Mouse (Mus musculus) stomach, postnatal 0 days (tissue): ENCODE measurements around the gene Pkp4. TPM values are rescaled to one million over a fixed set of nuclear protein-coding genes. Genes with fewer than 3 reads are reported as not detected.

ENCODE experiments used
- ATAC-seq: fragments of 200-750 bp; cut with Nextera tagmentation; 2 replicates; pipeline ENCODE4 v1.8.0; 2017; ENCODE audit not compliant: low FRiP score, low TSS enrichment
- DNase-seq: peaks from one replicate; pipeline ENCODE4 v3.0.0-alpha.2; 2016; ENCODE audit warnings: low spot score
- H3K27ac ChIP-seq: fragments of 300-500 bp; sonication (generic); replicated peaks from 2 replicates; pipeline ENCODE4 v1.5.1; 2014; ENCODE audit warnings: mild to moderate bottlenecking, control low read depth
- H3K27me3 ChIP-seq: fragments of 300-500 bp; sonication (generic); 2 replicates; pipeline ENCODE4 v1.6.1; 2014; ENCODE audit warnings: low read length; ENCODE audit not compliant: control insufficient read depth, insufficient read depth
- H3K36me3 ChIP-seq: fragments of 300-500 bp; sonication (generic); 2 replicates; pipeline ENCODE4 v1.6.1; 2014; ENCODE audit warnings: low read length, mixed read lengths; ENCODE audit not compliant: control insufficient read depth, insufficient read depth
- H3K4me1 ChIP-seq: fragments of 300-500 bp; sonication (generic); replicated peaks from 2 replicates; pipeline ENCODE4 v1.6.1; 2014; ENCODE audit warnings: antibody characterized with exemption; ENCODE audit not compliant: control insufficient read depth, insufficient read depth
- H3K4me2 ChIP-seq: fragments of 300-500 bp; sonication (generic); replicated peaks from 2 replicates; pipeline ENCODE4 v1.6.1; 2014; ENCODE audit warnings: low read depth, mild to moderate bottlenecking, control low read depth, moderate library complexity
- H3K4me3 ChIP-seq: fragments of 300-500 bp; sonication (generic); 2 replicates; pipeline ENCODE4 v1.5.1; 2014; ENCODE audit warnings: low read depth, low read length, control low read depth
- H3K9ac ChIP-seq: fragments of 300-500 bp; sonication (generic); 2 replicates; pipeline ENCODE4 v1.6.1; 2014; ENCODE audit warnings: mild to moderate bottlenecking, low read length, control low read depth, mixed read lengths
- H3K9me3 ChIP-seq: fragments of 300-500 bp; sonication (generic); 2 replicates; pipeline ENCODE4 v1.6.1; 2016; ENCODE audit warnings: low read length; ENCODE audit not compliant: control insufficient read depth
- CTCF ChIP-seq: IDR thresholded peaks from 2 replicates; pipeline ENCODE4 v1.5.1; 2016; ENCODE audit warnings: antibody characterized with exemption, low read depth, mild to moderate bottlenecking, moderate library complexity
- EP300 ChIP-seq: optimal IDR thresholded peaks from 2 replicates; pipeline ENCODE3; 2016; ENCODE audit warnings: antibody characterized with exemption
- WGBS: fragments of 180-500 bp; shearing (Covaris S2); extraction: QIAGEN DNeasy Blood & Tissue Kit; methylation state at CpG from one replicate; pipeline ENCODE4 v1.1.7; 2014; 5-methylcytosine and 5-hydroxymethylcytosine counted together
- polyA plus RNA-seq: library from polyadenylated mRNA; unstranded; fragments of >200 nt; fragmentation: Nextera tagmentation; extraction: Ambion mirVana; gene quantifications from 2 replicates; pipeline ENCODE4 v1.2.1, GENCODE M21; 2015

The Pkp4 gene
- polyA plus RNA-seq, 1 experiment from 2014 or later = 16.9 TPM

DNA sequence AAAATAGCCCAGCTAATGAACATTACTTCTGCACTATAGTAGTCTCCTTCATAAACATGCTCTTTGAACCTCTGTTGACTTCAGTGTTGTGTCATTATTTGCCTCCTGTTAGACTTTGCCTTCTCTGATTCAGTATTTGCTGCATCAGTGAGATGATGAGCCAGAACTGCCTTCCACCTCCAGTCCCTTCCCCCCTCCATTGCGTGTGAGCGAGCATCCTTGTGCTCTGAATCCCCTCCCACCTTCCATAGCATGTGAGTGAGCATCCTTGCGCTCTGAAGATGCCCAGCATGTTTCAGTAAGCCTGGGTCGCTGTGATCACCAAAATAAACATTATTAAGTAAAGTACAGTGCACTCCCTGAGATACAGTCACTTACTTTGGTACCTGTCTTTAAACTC, 51.8 kb downstream of the Pkp4 start:
- Histone ChIP-seq H3K4me1 (no peaks in the 10 kb centered on the region; the same call in 1 of the 2 replicates), H3K4me2 (no peak overlapping the region), H3K27me3 (no peaks in the 10 kb centered on the region), H3K36me3 (no peaks in the 10 kb centered on the region), H3K4me3 (no peak overlapping the region), H3K9me3 (no peaks in the 10 kb centered on the region), H3K27ac (no peak overlapping the region), H3K9ac (no peak overlapping the region)
- ATAC-seq (peak; percentile 82), DNase-seq (no peak)
- WGBS = 81% methylated on average over 4 of the region's 4 CpGs
- TF ChIP-seq CTCF (no peak), EP300 (no peak)

DNA sequence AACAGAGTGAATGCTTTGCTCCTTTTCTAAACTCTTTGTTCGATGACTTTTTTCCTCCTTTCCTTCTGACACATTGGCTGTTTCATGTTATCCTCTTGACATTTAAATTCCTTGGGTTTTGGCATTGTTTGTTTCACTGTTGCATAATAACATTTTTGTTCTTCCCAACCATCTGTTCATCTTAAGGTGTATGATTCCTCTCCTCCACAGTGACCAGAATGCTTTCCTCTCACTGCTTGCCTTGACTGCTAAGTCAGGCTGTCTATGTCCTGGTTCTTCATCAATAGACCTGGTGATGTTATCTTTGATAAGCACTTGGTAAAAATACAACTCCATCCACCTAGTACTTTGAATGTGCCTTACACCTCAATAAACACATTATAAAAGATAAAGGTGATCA, 52.2 kb downstream of the Pkp4 start:
- Histone ChIP-seq H3K4me2 (no peak overlapping the region), H3K9ac (no peak overlapping the region), H3K36me3 (no peaks in the 10 kb centered on the region), H3K4me3 (no peak overlapping the region), H3K27me3 (no peaks in the 10 kb centered on the region), H3K4me1 (no peaks in the 10 kb centered on the region; the same call in 1 of the 2 replicates), H3K9me3 (no peaks in the 10 kb centered on the region), H3K27ac (no peak overlapping the region)
- WGBS = 67% methylated on average over 1 of the region's 1 CpGs
- ATAC-seq (no peak), DNase-seq (no peak)
- TF ChIP-seq EP300 (no peak), CTCF (no peak)

GRCm38 (mm10) chr2:59217931-59218330, 57.3 kb downstream of the Pkp4 start:
- ATAC-seq = no peak
- Histone ChIP-seq H3K4me3 (no peak overlapping the region), H3K4me1 (0 out of 2 replicates have a peak, but pooled peaks cover 2% of the 10 kb centered on the region), H3K4me2 (no peak overlapping the region), H3K9me3 (no peaks in the 10 kb centered on the region), H3K27ac (no peak overlapping the region), H3K27me3 (no peaks in the 10 kb centered on the region), H3K9ac (no peak overlapping the region), H3K36me3 (no peaks in the 10 kb centered on the region; the same call in 1 of the 2 replicates)
- TF ChIP-seq EP300 (no peak), CTCF (no peak)
- DNase-seq = no peak
- WGBS = 95% methylated on average over 6 of the region's 6 CpGs

DNA sequence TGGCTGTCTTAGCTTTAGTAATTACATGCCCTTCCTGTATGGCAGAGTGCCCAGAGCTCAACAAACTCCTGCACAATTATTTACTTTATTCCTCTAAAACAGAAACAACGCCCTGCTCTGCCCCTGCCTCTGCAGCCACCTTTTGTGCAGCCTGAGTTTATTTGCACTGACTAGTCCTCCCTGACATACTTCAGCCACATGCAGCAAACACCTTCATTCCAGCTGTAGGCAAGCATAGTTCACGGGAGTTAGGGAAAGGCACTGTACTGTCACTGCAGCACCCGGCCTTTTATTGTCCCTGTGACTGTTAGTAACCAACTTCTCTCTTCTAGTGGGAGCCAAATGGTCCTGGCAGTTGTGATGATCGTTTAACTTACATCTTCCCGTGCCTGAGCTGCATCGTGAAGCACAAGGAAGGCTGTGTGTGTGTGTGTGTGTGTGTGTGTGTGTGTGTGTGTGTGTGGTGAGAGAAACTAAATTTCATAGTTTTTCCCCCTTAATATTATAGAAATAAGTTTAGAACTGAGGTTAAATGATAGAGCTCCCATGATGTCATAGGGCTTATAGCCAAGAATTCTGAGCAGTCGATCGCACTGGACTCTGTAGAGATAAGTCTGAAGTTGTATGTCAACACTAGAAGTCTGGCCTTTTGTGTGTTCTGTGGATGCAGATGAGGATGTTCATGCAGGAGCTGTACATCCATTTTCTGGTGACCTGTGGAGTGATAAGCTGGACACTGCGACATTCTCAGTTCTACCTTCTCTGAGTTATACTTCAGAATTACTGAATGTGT, 59.5 kb downstream of the Pkp4 start:
- no peak for TF ChIP-seq CTCF
- TF ChIP-seq EP300 = no peak
- Histone ChIP-seq H3K36me3 (no peaks in the 10 kb centered on the region; the same call in 1 of the 2 replicates), H3K4me2 (no peak overlapping the region), H3K27ac (peak overlapping the region; percentile 75), H3K4me1 (0 out of 2 replicates have a peak, but pooled peaks cover 2% of the 10 kb centered on the region), H3K27me3 (no peaks in the 10 kb centered on the region), H3K4me3 (no peak overlapping the region), H3K9me3 (no peaks in the 10 kb centered on the region), H3K9ac (no peak overlapping the region)
- DNase-seq (peak; percentile 87), ATAC-seq (peak; percentile 94)
- WGBS = 12% methylated on average over 9 of the region's 9 CpGs

GRCm38 (mm10) chr2:59226383-59226782, 65.7 kb downstream of the Pkp4 start:
- no peak overlapping the region for H3K27ac ChIP-seq
- WGBS = 69% methylated on average over 4 of the region's 4 CpGs
- ATAC-seq (no peak), DNase-seq (no peak)
- no peak overlapping the region for H3K9ac ChIP-seq
- no peaks in the 10 kb centered on the region for H3K4me1 ChIP-seq
- H3K27me3 ChIP-seq = no peaks in the 10 kb centered on the region
- no peaks in the 10 kb centered on the region for H3K9me3 ChIP-seq
- H3K4me3 ChIP-seq = no peak overlapping the region
- TF ChIP-seq EP300 = no peak
- TF ChIP-seq CTCF = no peak
- no peak overlapping the region for H3K4me2 ChIP-seq
- H3K36me3 ChIP-seq = no peaks in the 10 kb centered on the region

GRCm38 (mm10) chr2:59227011-59227410, 66.4 kb downstream of the Pkp4 start:
- Histone ChIP-seq H3K4me3 (no peak overlapping the region), H3K27me3 (no peaks in the 10 kb centered on the region), H3K9ac (no peak overlapping the region), H3K27ac (no peak overlapping the region), H3K4me2 (no peak overlapping the region), H3K36me3 (no peaks in the 10 kb centered on the region), H3K9me3 (no peaks in the 10 kb centered on the region), H3K4me1 (no peaks in the 10 kb centered on the region)
- 40% methylated on average over 3 of the region's 3 CpGs for WGBS
- ATAC-seq = no peak
- DNase-seq = no peak
- TF ChIP-seq EP300 (no peak), CTCF (no peak)
